Mouse (Mus musculus) central nervous system, embryonic 11.5 days (tissue): Measurements from ENCODE around the gene Tfdp2. TPM values are rescaled to one million over a fixed set of nuclear protein-coding genes. Genes with fewer than 3 reads are reported as not detected.

Experiments used
- polyA plus RNA-seq: library from polyadenylated mRNA; depleted of rRNA; stranded (reverse); fragments of >200 nt; gene quantifications from 2 replicates; pipeline ENCODE4 v1.2.3, GENCODE M21; 2012; rRNA removed

Tfdp2 gene
- 43.0 and 47.2 TPM in 2 replicates for polyA plus RNA-seq

GRCm38 (mm10) chr9:96195885-96196622 is at the start of gene Tfdp2:
TSS of gene Tfdp2 (plus strand) at chr9:96196275.

GRCm38 (mm10) chr9:96364141-96364838 is 168.2 kb downstream of the Tfdp2 start, which contains the start of gene Atp1b3:
TSS of gene Atp1b3 (minus strand) at chr9:96364442.

Other genes with a start within 250 kb of the Tfdp2 start
- gene Xrn1, start 241.5 kb upstream of the Tfdp2 start, polyA plus RNA-seq = 12.6 and 17.0 TPM in 2 replicates
- gene Gk5, start 76.9 kb upstream of the Tfdp2 start, polyA plus RNA-seq = 3.0 and 5.4 TPM in 2 replicates
- 71.7 and 87.7 TPM in 2 replicates for gene Atp1b3, start 168.2 kb downstream of the Tfdp2 start, polyA plus RNA-seq